Mouse (Mus musculus) adrenal gland, postnatal 14 days (tissue): ENCODE measurements around the gene Wdfy3. TPM values are rescaled to one million over a fixed set of nuclear protein-coding genes. Genes with fewer than 3 reads are reported as not detected.
"Not testable (repeated sequence)": the region's sequence is repeated elsewhere in the genome, so short reads cannot be mapped to it uniquely, and the experiment has no call there.

Experiments used
- DNase-seq: peaks from one replicate; pipeline ENCODE4 v3.0.0; 2021; ENCODE audit warnings: mixed read lengths
- total RNA-seq: library from RNA; stranded (reverse); gene quantifications from 2 replicates; pipeline ENCODE4 v1.2.3, GENCODE M21; 2021

Wdfy3 gene
- total RNA-seq, 1 experiment from 2014 or later = 46.5 TPM

GRCm38 (mm10) chr5:101945731-101946130 is 124.0 kb downstream of the Wdfy3 start:
- DNase-seq = no peak

- no peak for DNase-seq
Measured at GRCm38 (mm10) chr5:101937909-101938596, 131.7 kb downstream of the Wdfy3 start.

GRCm38 (mm10) chr5:101937362-101937761 is 132.4 kb downstream of the Wdfy3 start:
- DNase-seq = no peak

GRCm38 (mm10) chr5:101935893-101936292 is 133.8 kb downstream of the Wdfy3 start:
- DNase-seq = peak; percentile 66

GRCm38 (mm10) chr5:101934629-101935028 is 135.1 kb downstream of the Wdfy3 start:
- DNase-seq = no peak

GRCm38 (mm10) chr5:101932971-101933810 is 136.5 kb downstream of the Wdfy3 start:
- no peak for DNase-seq

GRCm38 (mm10) chr5:101931997-101932396 is 137.7 kb downstream of the Wdfy3 start:
- peak; percentile 16 for DNase-seq

GRCm38 (mm10) chr5:101926311-101926710 is 143.4 kb downstream of the Wdfy3 start:
- peak; percentile 32 for DNase-seq

GRCm38 (mm10) chr5:101923710-101924109 is 146.0 kb downstream of the Wdfy3 start:
- DNase-seq = peak; percentile 25

- DNase-seq = no peak
Measured at GRCm38 (mm10) chr5:101919559-101919958, 150.2 kb downstream of the Wdfy3 start.

- DNase-seq = no peak
Measured at GRCm38 (mm10) chr5:101909468-101909867, 160.3 kb downstream of the Wdfy3 start.

- DNase-seq = no peak
Measured at GRCm38 (mm10) chr5:101905624-101906023, 164.1 kb downstream of the Wdfy3 start.

- DNase-seq = not testable (repeated sequence)
Measured at GRCm38 (mm10) chr5:101904841-101905240, 164.9 kb downstream of the Wdfy3 start.

- DNase-seq = no peak
Measured at GRCm38 (mm10) chr5:101902686-101903085, 167.0 kb downstream of the Wdfy3 start.

- no peak for DNase-seq
Measured at GRCm38 (mm10) chr5:101899981-101900380, 169.7 kb downstream of the Wdfy3 start.

GRCm38 (mm10) chr5:101896784-101897183 is 172.9 kb downstream of the Wdfy3 start:
- no peak for DNase-seq

- peak; percentile 8 for DNase-seq
Measured at GRCm38 (mm10) chr5:101895717-101896645, 173.7 kb downstream of the Wdfy3 start.

- peak; percentile 54 for DNase-seq
Measured at GRCm38 (mm10) chr5:101895119-101895518, 174.6 kb downstream of the Wdfy3 start.

GRCm38 (mm10) chr5:101893820-101894515 is 175.8 kb downstream of the Wdfy3 start:
- DNase-seq = peak; percentile 14

GRCm38 (mm10) chr5:101891694-101892416 is 177.9 kb downstream of the Wdfy3 start:
- no peak for DNase-seq

GRCm38 (mm10) chr5:101887989-101888388 is 181.7 kb downstream of the Wdfy3 start:
- DNase-seq = no peak
